Mouse (Mus musculus): ENCODE measurements around the gene Nipsnap1. TPM values are rescaled to one million over a fixed set of nuclear protein-coding genes. Genes with fewer than 3 reads are reported as not detected.
A peak's percentile ranks its signal among the peaks of the same experiment; 100 is the strongest.

Gene Nipsnap1
- total RNA-seq, 1 experiment from 2014 or later = 4.8 TPM

GRCm38 (mm10) chr11:4861816-4862604 lies 11.7 kb upstream of the Nipsnap1 start:
- no peak for ATAC-seq (replicated peaks; ENCODE audit: insufficient number of reproducible peaks, low FRiP score, low TSS enrichment, poor library complexity, severe bottlenecking)

- ATAC-seq (replicated peaks; ENCODE audit: insufficient number of reproducible peaks, low FRiP score, low TSS enrichment, poor library complexity, severe bottlenecking) = no peak
These were observed 11.0 kb upstream of the Nipsnap1 start for GRCm38 (mm10) chr11:4862730-4863129.

- peak; percentile 85 for ATAC-seq (replicated peaks; ENCODE audit: insufficient number of reproducible peaks, low FRiP score, low TSS enrichment, poor library complexity, severe bottlenecking)
These were observed 8.0 kb upstream of the Nipsnap1 start for GRCm38 (mm10) chr11:4865645-4866251.

GRCm38 (mm10) chr11:4874551-4874950 lies 800 bp downstream of the Nipsnap1 start:
- peak; percentile 15; the same call in 1 of the 2 replicates for ATAC-seq (replicated peaks; ENCODE audit: insufficient number of reproducible peaks, low FRiP score, low TSS enrichment, poor library complexity, severe bottlenecking)

- ATAC-seq (replicated peaks; ENCODE audit: insufficient number of reproducible peaks, low FRiP score, low TSS enrichment, poor library complexity, severe bottlenecking) = no peak
These were observed 7.3 kb downstream of the Nipsnap1 start for GRCm38 (mm10) chr11:4881087-4881486.

GRCm38 (mm10) chr11:4882892-4883627 lies 9.3 kb downstream of the Nipsnap1 start:
- ATAC-seq (replicated peaks; ENCODE audit: insufficient number of reproducible peaks, low FRiP score, low TSS enrichment, poor library complexity, severe bottlenecking) = no peak

GRCm38 (mm10) chr11:4885385-4885903 lies 11.7 kb downstream of the Nipsnap1 start:
- no peak for ATAC-seq (replicated peaks; ENCODE audit: insufficient number of reproducible peaks, low FRiP score, low TSS enrichment, poor library complexity, severe bottlenecking)

- ATAC-seq (replicated peaks; ENCODE audit: insufficient number of reproducible peaks, low FRiP score, low TSS enrichment, poor library complexity, severe bottlenecking) = no peak
These were observed 13.2 kb downstream of the Nipsnap1 start for GRCm38 (mm10) chr11:4886987-4887386.

GRCm38 (mm10) chr11:4894848-4895816 lies 21.4 kb downstream of the Nipsnap1 start, which contains the start of gene Thoc5:
Thoc5 (plus strand) TSS chr11:4895320.
- peak; percentile 95 for ATAC-seq (replicated peaks; ENCODE audit: insufficient number of reproducible peaks, low FRiP score, low TSS enrichment, poor library complexity, severe bottlenecking)

- no peak for ATAC-seq (replicated peaks; ENCODE audit: insufficient number of reproducible peaks, low FRiP score, low TSS enrichment, poor library complexity, severe bottlenecking)
These were observed 26.7 kb downstream of the Nipsnap1 start for GRCm38 (mm10) chr11:4900437-4900836.

- no peak for ATAC-seq (replicated peaks; ENCODE audit: insufficient number of reproducible peaks, low FRiP score, low TSS enrichment, poor library complexity, severe bottlenecking)
These were observed 28.2 kb downstream of the Nipsnap1 start for GRCm38 (mm10) chr11:4901956-4902355.

- ATAC-seq (replicated peaks; ENCODE audit: insufficient number of reproducible peaks, low FRiP score, low TSS enrichment, poor library complexity, severe bottlenecking) = no peak
These were observed 32.5 kb downstream of the Nipsnap1 start for GRCm38 (mm10) chr11:4906231-4906630.

- peak; percentile 61 for ATAC-seq (replicated peaks; ENCODE audit: insufficient number of reproducible peaks, low FRiP score, low TSS enrichment, poor library complexity, severe bottlenecking)
These were observed 42.3 kb downstream of the Nipsnap1 start for GRCm38 (mm10) chr11:4916068-4916467.

GRCm38 (mm10) chr11:4921281-4921680 lies 47.5 kb downstream of the Nipsnap1 start:
- no peak for ATAC-seq (replicated peaks; ENCODE audit: insufficient number of reproducible peaks, low FRiP score, low TSS enrichment, poor library complexity, severe bottlenecking)

GRCm38 (mm10) chr11:4921751-4922150 lies 48.0 kb downstream of the Nipsnap1 start:
- no peak for ATAC-seq (replicated peaks; ENCODE audit: insufficient number of reproducible peaks, low FRiP score, low TSS enrichment, poor library complexity, severe bottlenecking)

GRCm38 (mm10) chr11:4927224-4927623 lies 53.5 kb downstream of the Nipsnap1 start:
- ATAC-seq (replicated peaks; ENCODE audit: insufficient number of reproducible peaks, low FRiP score, low TSS enrichment, poor library complexity, severe bottlenecking) = no peak

- no peak for ATAC-seq (replicated peaks; ENCODE audit: insufficient number of reproducible peaks, low FRiP score, low TSS enrichment, poor library complexity, severe bottlenecking)
These were observed 57.4 kb downstream of the Nipsnap1 start for GRCm38 (mm10) chr11:4931009-4931601.

- ATAC-seq (replicated peaks; ENCODE audit: insufficient number of reproducible peaks, low FRiP score, low TSS enrichment, poor library complexity, severe bottlenecking) = no peak
These were observed 62.5 kb downstream of the Nipsnap1 start for GRCm38 (mm10) chr11:4936243-4936642.

Measured in monocyte, adult 5-6 weeks (primary cell).